ENCODE assay signal across 23 mouse cellular contexts in genomic region chr11:34070596-34070995, GRCm38 (mm10). TPM values are rescaled to one million over a fixed set of nuclear protein-coding genes. Genes with fewer than 3 reads are reported as not detected.
A peak's percentile ranks its signal among the peaks of the same experiment; 100 is the strongest.
DNase-seq lines count a peak whose midpoint lies in the region; ATAC-seq and TF ChIP-seq lines count a peak whose summit lies in the region.
"Had no signal": no experiment of that assay in that cellular context is flagged by ENCODE, and none has a peak within 500 bp of the region (broad histone marks: within the 10 kb centered on the region; RNA-seq: fewer than 3 reads in every experiment).

No protein-coding gene starts in this region.

- H3K4me3 ChIP-seq in embryonic facial prominence, embryonic 14.5 days (ENCODE audit: low read depth, low read length) = no peak overlapping the region
- H3K4me3 ChIP-seq in embryonic facial prominence, embryonic 10.5 days = no peak overlapping the region
- no peak overlapping the region for H3K4me3 ChIP-seq in heart, adult 2 months
- no peak overlapping the region for H3K4me3 ChIP-seq in lung, embryonic 14.5 days (ENCODE audit: low read depth, low read length)
- H3K4me3 ChIP-seq: forebrain, embryonic 15.5 days; heart, embryonic 13.5 days; hindbrain, embryonic 13.5 days had no signal

- H3K9me3 ChIP-seq in embryonic facial prominence, embryonic 14.5 days (ENCODE audit: control insufficient read depth, low read length) = no peaks in the 10 kb centered on the region
- H3K9me3 ChIP-seq in embryonic facial prominence, embryonic 10.5 days = no peaks in the 10 kb centered on the region
- H3K9me3 ChIP-seq in lung, embryonic 14.5 days (ENCODE audit: low read depth, low read length) = no peaks in the 10 kb centered on the region
- H3K9me3 ChIP-seq: forebrain, embryonic 15.5 days; heart, embryonic 13.5 days; hindbrain, embryonic 13.5 days had no signal

- H3K27me3 ChIP-seq in embryonic facial prominence, embryonic 14.5 days (replicated peaks; ENCODE audit: control insufficient read depth, insufficient read depth, low read length) = no peaks in the 10 kb centered on the region
- H3K27me3 ChIP-seq in embryonic facial prominence, embryonic 10.5 days (replicated peaks; ENCODE audit: low read depth, poor library complexity, severe bottlenecking) = peaks cover 6% of the 10 kb centered on the region; the same call in 1 of the 2 replicates
- no peaks in the 10 kb centered on the region for H3K27me3 ChIP-seq in heart, adult 2 months (ENCODE audit: control insufficient read depth, insufficient read depth, low read length)
- H3K27me3 ChIP-seq in lung, embryonic 14.5 days (ENCODE audit: insufficient read depth, low read length) = no peaks in the 10 kb centered on the region

- no peak for TF ChIP-seq CTCF in heart, adult 2 months (IDR thresholded peaks at IDR 0.05)
- no peak for TF ChIP-seq CTCF in lung, embryonic 14.5 days (IDR thresholded peaks at IDR 0.05; ENCODE audit: low read depth)

- H3K4me1 ChIP-seq in embryonic facial prominence, embryonic 14.5 days (ENCODE audit: control insufficient read depth, insufficient read depth, low read length) = no peaks in the 10 kb centered on the region
- no peaks in the 10 kb centered on the region for H3K4me1 ChIP-seq in embryonic facial prominence, embryonic 10.5 days
- H3K4me1 ChIP-seq in heart, adult 2 months (ENCODE audit: control insufficient read depth, insufficient read depth, low read length) = peaks cover 6% of the 10 kb centered on the region
- peaks cover 5% of the 10 kb centered on the region; the same call in 1 of the 2 replicates for H3K4me1 ChIP-seq in lung, embryonic 14.5 days (ENCODE audit: insufficient read depth)

- intact Hi-C loops in heart, adult 2 months (cut with DNase I) = no loop called here

- no peak for ATAC-seq in embryonic facial prominence, embryonic 14.5 days (ENCODE audit: low read depth)
- ATAC-seq in lung, embryonic 14.5 days (ENCODE audit: insufficient read depth) = no peak
- ATAC-seq: CD4-positive, CD25-positive, alpha-beta regulatory T cell, adult 4 months; forebrain, embryonic 15.5 days; hindbrain, postnatal 0 days had no signal

- H3K36me3 ChIP-seq in embryonic facial prominence, embryonic 14.5 days (ENCODE audit: control insufficient read depth, insufficient read depth, low read length) = no peaks in the 10 kb centered on the region
- no peaks in the 10 kb centered on the region for H3K36me3 ChIP-seq in embryonic facial prominence, embryonic 10.5 days (replicated peaks)
- H3K36me3 ChIP-seq in heart, adult 2 months (ENCODE audit: control insufficient read depth, insufficient read depth, low read length) = no peaks in the 10 kb centered on the region
- no peaks in the 10 kb centered on the region for H3K36me3 ChIP-seq in lung, embryonic 14.5 days (ENCODE audit: insufficient read depth)
- H3K36me3 ChIP-seq: forebrain, embryonic 15.5 days; heart, embryonic 13.5 days; hindbrain, embryonic 13.5 days had no signal

- peak; percentile 43 for DNase-seq in embryonic facial prominence, embryonic 14.5 days (ENCODE audit: low spot score)
- no peak for DNase-seq in embryonic facial prominence, embryonic 10.5 days (ENCODE audit: low spot score)
- DNase-seq in heart, adult 11 months = peak; percentile 77
- no peak for DNase-seq in heart, adult 2 months
- DNase-seq in lung, embryonic 14.5 days = peak; percentile 63
- DNase-seq in lung, postnatal 25 days (ENCODE audit: low spot score) = no peak
- DNase-seq in testis, postnatal 10 days (ENCODE audit: low spot score) = peak; percentile 59
- no peak for DNase-seq in testis, postnatal 14 days (ENCODE audit: low spot score)
- DNase-seq: adrenal gland, adult 8-10 months; adrenal gland, postnatal 36 days; B cell, adult 2 months; cerebellum, adult 2 months; cerebellum, postnatal 10 days had no signal

- no peak for TF ChIP-seq EP300 in heart, adult 2 months (IDR thresholded peaks at IDR 0.05; ENCODE audit: insufficient read depth, low read depth, low read length)

- H3K4me2 ChIP-seq in embryonic facial prominence, embryonic 14.5 days (ENCODE audit: low read depth, low read length) = no peak overlapping the region
- no peak overlapping the region for H3K4me2 ChIP-seq in lung, embryonic 14.5 days
- H3K4me2 ChIP-seq: forebrain, embryonic 15.5 days; heart, embryonic 13.5 days; hindbrain, embryonic 13.5 days had no signal

- no peak for TF ChIP-seq POLR2A in heart, adult 2 months (IDR thresholded peaks at IDR 0.05; ENCODE audit: insufficient read depth, low read depth, low read length)

- H3K27ac ChIP-seq in embryonic facial prominence, embryonic 14.5 days (replicated peaks; ENCODE audit: low read depth, low read length) = no peak overlapping the region
- H3K27ac ChIP-seq in embryonic facial prominence, embryonic 10.5 days (replicated peaks) = no peak overlapping the region
- no peak overlapping the region for H3K27ac ChIP-seq in heart, adult 2 months
- no peak overlapping the region for H3K27ac ChIP-seq in lung, embryonic 14.5 days (ENCODE audit: low read depth)
- H3K27ac ChIP-seq: forebrain, embryonic 15.5 days; heart, embryonic 13.5 days; hindbrain, embryonic 13.5 days; hindbrain, postnatal 0 days had no signal

- H3K9ac ChIP-seq in embryonic facial prominence, embryonic 14.5 days (ENCODE audit: low read depth, low read length) = no peak overlapping the region
- no peak overlapping the region for H3K9ac ChIP-seq in heart, adult 2 months (ENCODE audit: low read depth, low read length)
- H3K9ac ChIP-seq in lung, embryonic 14.5 days = no peak overlapping the region
- H3K9ac ChIP-seq: forebrain, embryonic 15.5 days; heart, embryonic 13.5 days; hindbrain, embryonic 13.5 days had no signal

- H3K79me2 ChIP-seq in heart, adult 2 months (replicated peaks; ENCODE audit: control insufficient read depth, insufficient read depth, low read length) = no peaks in the 10 kb centered on the region

RNA-seq across cellular contexts. Expression of gene Lcp2, which starts 23.9 kb away (rescaled TPM):
- polyA plus RNA-seq in embryonic facial prominence, embryonic 14.5 days (2014; fragmentation: Nextera tagmentation; extraction: Ambion mirVana) = 4.9 and 6.4 TPM in 2 replicates
- polyA plus RNA-seq in embryonic facial prominence, embryonic 10.5 days (2016; fragmentation: Nextera tagmentation; extraction: Ambion mirVana) = 1.4 and 1.5 TPM in 2 replicates
- total RNA-seq in heart, adult 2 months (2021) = 1 to 10 TPM; 1.6 to 1.7 TPM
- 1.3 and 1.8 TPM in 2 replicates for polyA plus RNA-seq in heart, adult 2 months (2012; rRNA removed)
- polyA plus RNA-seq in lung, embryonic 14.5 days (2014; fragmentation: Nextera tagmentation; extraction: Ambion mirVana) = 2.5 and 4.0 TPM in 2 replicates

RNA-seq across cellular contexts. Expression of gene 4930469K13Rik, which starts 27.8 kb away (rescaled TPM):
- 0.54 and 0.72 TPM in 2 replicates for polyA plus RNA-seq in embryonic facial prominence, embryonic 14.5 days (2014; fragmentation: Nextera tagmentation; extraction: Ambion mirVana)
- not detected in 2 replicates for polyA plus RNA-seq in embryonic facial prominence, embryonic 10.5 days (2016; fragmentation: Nextera tagmentation; extraction: Ambion mirVana)
- not detected for total RNA-seq in heart, adult 2 months (2021)
- polyA plus RNA-seq in heart, adult 2 months (2012; rRNA removed) = not detected in 2 replicates
- not detected in 2 replicates for polyA plus RNA-seq in lung, embryonic 14.5 days (2014; fragmentation: Nextera tagmentation; extraction: Ambion mirVana)
- total RNA-seq: adrenal gland, adult 8-10 months; adrenal gland, postnatal 36 days; G1E; hematopoietic stem cell, adult 5-6 weeks had no signal
- polyA plus RNA-seq: cerebellum, adult 2 months; embryonic facial prominence, embryonic 11.5 days; forebrain, embryonic 11.5 days; forebrain, embryonic 15.5 days; G1E; heart, embryonic 13.5 days; heart, postnatal 0 days had no signal

Comparison
In these comparisons a context has a peak if more than half of its experiments do, and no peak if none do; other contexts are left out.
1. DNase-seq: peak in embryonic facial prominence, embryonic 14.5 days (single experiment), heart, adult 11 months (single experiment), lung, embryonic 14.5 days (single experiment) and testis, postnatal 10 days (single experiment); none in embryonic facial prominence, embryonic 10.5 days (single experiment), heart, adult 2 months (0 of 2), lung, postnatal 25 days (single experiment) and testis, postnatal 14 days (single experiment).